In genomic region chr14:73057764-73058163, GRCm38 (mm10) we compare ENCODE assay signal across 17 mouse cellular contexts. TPM values are rescaled to one million over a fixed set of nuclear protein-coding genes. Genes with fewer than 3 reads are reported as not detected.
DNase-seq lines count a peak whose midpoint lies in the region; ATAC-seq and TF ChIP-seq lines count a peak whose summit lies in the region.
"Had no signal": no experiment of that assay in that cellular context is flagged by ENCODE, and none has a peak within 500 bp of the region (broad histone marks: within the 10 kb centered on the region; RNA-seq: fewer than 3 reads in every experiment).

No protein-coding gene starts in this region.

- intact Hi-C loops in heart, postnatal 25 days (cut with DNase I): no loop called here
- intact Hi-C loops in left cerebral cortex, postnatal 4 days (cut with DNase I): no loop called here

- H3K27me3 ChIP-seq in lung, postnatal 0 days (replicated peaks; ENCODE audit: insufficient read depth, low read length): no peaks in the 10 kb centered on the region
- H3K27me3 ChIP-seq in megakaryocyte, embryonic 14.5 days (replicated peaks): no peaks in the 10 kb centered on the region
- H3K27me3 ChIP-seq in forebrain, embryonic 15.5 days: no peaks in the 10 kb centered on the region
- H3K27me3 ChIP-seq: heart, embryonic 15.5 days; hindbrain, embryonic 13.5 days; limb, embryonic 12.5 days; Patski had no signal

- H3K4me2 ChIP-seq in lung, postnatal 0 days (replicated peaks; ENCODE audit: low read depth, low read length): no peak overlapping the region
- H3K4me2 ChIP-seq in forebrain, embryonic 15.5 days (replicated peaks): no peak overlapping the region
- H3K4me2 ChIP-seq: heart, embryonic 15.5 days; hindbrain, embryonic 13.5 days; limb, embryonic 12.5 days had no signal

- WGBS in lung, postnatal 0 days: 26% methylated on average over 10 of the region's 10 CpGs
- WGBS in forebrain, embryonic 15.5 days: 71% methylated on average over 10 of the region's 10 CpGs

- H3K27ac ChIP-seq in lung, postnatal 0 days (ENCODE audit: low read length): no peak overlapping the region
- no peak overlapping the region for H3K27ac ChIP-seq in forebrain, embryonic 15.5 days (replicated peaks)
- H3K27ac ChIP-seq: heart, embryonic 15.5 days; hindbrain, embryonic 13.5 days; left cerebral cortex, adult 2 months; limb, embryonic 12.5 days had no signal

- no peaks in the 10 kb centered on the region for H3K9me3 ChIP-seq in lung, postnatal 0 days (ENCODE audit: low read length)
- H3K9me3 ChIP-seq in megakaryocyte, embryonic 14.5 days: no peaks in the 10 kb centered on the region
- H3K9me3 ChIP-seq in forebrain, embryonic 15.5 days: no peaks in the 10 kb centered on the region
- H3K9me3 ChIP-seq: heart, embryonic 15.5 days; hindbrain, embryonic 13.5 days; limb, embryonic 12.5 days had no signal

- TF ChIP-seq CTCF in lung, postnatal 0 days (IDR thresholded peaks at IDR 0.05): no peak

- no peaks in the 10 kb centered on the region for H3K36me3 ChIP-seq in lung, postnatal 0 days (ENCODE audit: insufficient read depth, low read length)
- H3K36me3 ChIP-seq in megakaryocyte, embryonic 14.5 days (replicated peaks; ENCODE audit: low read length): no peaks in the 10 kb centered on the region
- H3K36me3 ChIP-seq in forebrain, embryonic 15.5 days: no peaks in the 10 kb centered on the region
- H3K36me3 ChIP-seq: heart, embryonic 15.5 days; hindbrain, embryonic 13.5 days; limb, embryonic 12.5 days had no signal

- DNase-seq in heart, adult 18-20 months: peak; percentile 11 to 38
- DNase-seq in heart, postnatal 25 days (ENCODE audit: low spot score): no peak
- DNase-seq in lung, postnatal 0 days (ENCODE audit: low spot score): peak; percentile 29
- no peak for DNase-seq in lung, postnatal 14 days
- no peak for DNase-seq in left cerebral cortex, postnatal 4 days
- DNase-seq: cerebellum, postnatal 14 days; kidney, adult 11 months; thymus, postnatal 36 days had no signal

- no peak for ATAC-seq in lung, postnatal 0 days
- ATAC-seq in activated CD4-positive, CD25-positive, alpha-beta regulatory T cell, adult 4 months: peak; percentile 68
- ATAC-seq in forebrain, embryonic 15.5 days (replicated peaks): no peak
- ATAC-seq: Patski had no signal

- no peaks in the 10 kb centered on the region for H3K4me1 ChIP-seq in lung, postnatal 0 days (ENCODE audit: insufficient read depth, low read depth, low read length)
- peaks cover 51% of the 10 kb centered on the region for H3K4me1 ChIP-seq in megakaryocyte, embryonic 14.5 days
- H3K4me1 ChIP-seq in forebrain, embryonic 15.5 days: no peaks in the 10 kb centered on the region
- H3K4me1 ChIP-seq: heart, embryonic 15.5 days; hindbrain, embryonic 13.5 days; limb, embryonic 12.5 days had no signal

- TF ChIP-seq EP300 in lung, postnatal 0 days (IDR thresholded peaks at IDR 0.05): no peak

- no peak overlapping the region for H3K9ac ChIP-seq in lung, postnatal 0 days (replicated peaks; ENCODE audit: low read depth)
- H3K9ac ChIP-seq in forebrain, embryonic 15.5 days (replicated peaks): no peak overlapping the region
- H3K9ac ChIP-seq: heart, embryonic 15.5 days; hindbrain, embryonic 13.5 days; limb, embryonic 12.5 days had no signal

- no peak overlapping the region for H3K4me3 ChIP-seq in lung, postnatal 0 days (ENCODE audit: low read depth, low read length)
- H3K4me3 ChIP-seq in megakaryocyte, embryonic 14.5 days (replicated peaks): peak overlapping the region; percentile 71
- H3K4me3 ChIP-seq in forebrain, embryonic 15.5 days: no peak overlapping the region
- H3K4me3 ChIP-seq: heart, embryonic 15.5 days; hindbrain, embryonic 13.5 days; left cerebral cortex, adult 2 months; limb, embryonic 12.5 days had no signal

RNA-seq across cellular contexts. Expression of gene Cysltr2, which starts 8.8 kb away (rescaled TPM):
- total RNA-seq in heart, adult 18-20 months (2021): under 1 TPM in 1 of 2 experiments, not detected in 1; 0.72 TPM
- total RNA-seq in heart, postnatal 25 days (2021): not detected
- 0.51 and 1.1 TPM in 2 replicates for polyA plus RNA-seq in lung, postnatal 0 days (2015; fragmentation: Nextera tagmentation; extraction: Ambion mirVana)
- 10 to 100 TPM; 24.1 to 26.9 TPM for polyA plus RNA-seq in activated CD4-positive, CD25-positive, alpha-beta regulatory T cell, adult 4 months (2017; shearing (Covaris generic))
- polyA plus RNA-seq in megakaryocyte, embryonic 14.5 days (2012; ENCODE audit: insufficient read depth, low replicate concordance): 23.0 and 25.2 TPM in 2 replicates
- total RNA-seq in left cerebral cortex, postnatal 4 days (2021): under 1 TPM; 0.78 to 0.85 TPM
- polyA plus RNA-seq in forebrain, embryonic 15.5 days (2015; fragmentation: Nextera tagmentation; extraction: Ambion mirVana): 0.42 TPM in 1 of 2 replicates, not detected in the other
- polyA plus RNA-seq: embryonic facial prominence, embryonic 11.5 days; heart, embryonic 15.5 days; limb, embryonic 12.5 days; Patski had no signal

Comparison
In these comparisons a context has a peak if more than half of its experiments do, and no peak if none do; other contexts are left out.
1. DNase-seq: peak in heart, adult 18-20 months (2 of 2) and lung, postnatal 0 days (single experiment); none in heart, postnatal 25 days (single experiment), lung, postnatal 14 days (single experiment) and left cerebral cortex, postnatal 4 days (single experiment).
2. RNA of gene Cysltr2, which starts 8.8 kb away (polyA plus RNA-seq): 24.1 to 26.9 TPM in activated CD4-positive, CD25-positive, alpha-beta regulatory T cell, adult 4 months and 23.0 to 25.2 TPM in megakaryocyte, embryonic 14.5 days; 0.51 to 1.1 TPM in lung, postnatal 0 days and 0.42 TPM in forebrain, embryonic 15.5 days; every median in the first group is over 10 times any median in the second.